In the genomic region with DNA sequence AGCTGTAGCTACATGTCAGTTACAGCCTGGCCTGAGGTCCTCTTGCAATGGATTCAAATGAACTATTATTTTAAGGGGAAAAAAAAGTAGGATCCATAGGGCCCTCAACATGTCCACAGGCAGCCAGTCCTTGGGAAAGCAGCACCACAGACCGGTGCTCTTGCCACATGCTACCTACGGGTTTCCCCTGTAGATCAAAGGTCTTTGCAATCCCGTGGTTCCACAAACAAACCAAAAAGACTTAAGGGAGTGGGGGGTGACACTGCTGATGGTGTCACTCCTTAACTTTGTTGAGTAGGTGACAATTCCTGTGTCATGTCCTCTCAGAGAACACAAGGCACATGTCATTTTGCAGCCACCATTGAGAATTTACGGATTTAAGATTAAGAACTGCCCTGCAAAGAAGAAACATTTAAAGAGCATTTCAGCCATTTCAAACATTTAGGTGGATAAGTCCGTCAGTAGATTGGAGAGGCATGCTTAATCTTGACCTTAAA, we compare ENCODE assay signal across 8 mouse cellular contexts. TPM values are rescaled to one million over a fixed set of nuclear protein-coding genes. Genes with fewer than 3 reads are reported as not detected.
DNase-seq lines count a peak whose midpoint lies in the region; ATAC-seq and TF ChIP-seq lines count a peak whose summit lies in the region.

No protein-coding gene starts in this region.

- peak overlapping the region; percentile 69 for H3K4me2 ChIP-seq in embryonic facial prominence, embryonic 11.5 days (ENCODE audit: low read depth, low read length)
- peak overlapping the region; percentile 82 for H3K4me2 ChIP-seq in intestine, embryonic 15.5 days (replicated peaks)
- H3K4me2 ChIP-seq in neural tube, embryonic 14.5 days (ENCODE audit: low read depth, low read length), result peak overlapping the region; percentile 85

- 8% methylated on average over 5 of the region's 5 CpGs for WGBS in embryonic facial prominence, embryonic 11.5 days
- 8% methylated on average over 5 of the region's 5 CpGs for WGBS in intestine, embryonic 15.5 days
- 17% methylated on average over 5 of the region's 5 CpGs for WGBS in neural tube, embryonic 14.5 days

- peak overlapping the region; percentile 71 for H3K9ac ChIP-seq in embryonic facial prominence, embryonic 11.5 days (replicated peaks; ENCODE audit: low read length)
- H3K9ac ChIP-seq in intestine, embryonic 15.5 days, result peak overlapping the region; percentile 77
- peak overlapping the region; percentile 68; the same call in 1 of the 2 replicates for H3K9ac ChIP-seq in neural tube, embryonic 14.5 days (replicated peaks; ENCODE audit: low read depth, low read length)

- H3K27ac ChIP-seq in left cerebral cortex, adult 2 months, result no peak overlapping the region
- H3K27ac ChIP-seq in embryonic facial prominence, embryonic 11.5 days (replicated peaks; ENCODE audit: low read depth, low read length), result no peak overlapping the region
- H3K27ac ChIP-seq in intestine, embryonic 15.5 days, result 0 out of 2 replicates have a peak overlapping the region, but pooled peaks have one; percentile 81
- H3K27ac ChIP-seq in neural tube, embryonic 14.5 days (ENCODE audit: low read depth, low read length), result no peak overlapping the region

- peaks cover 2% of the 10 kb centered on the region for H3K4me1 ChIP-seq in embryonic facial prominence, embryonic 11.5 days (ENCODE audit: control insufficient read depth, insufficient read depth, low read length)
- peaks cover 15% of the 10 kb centered on the region; the same call in 1 of the 2 replicates for H3K4me1 ChIP-seq in intestine, embryonic 15.5 days (replicated peaks)
- H3K4me1 ChIP-seq in neural tube, embryonic 14.5 days (ENCODE audit: control insufficient read depth, insufficient read depth, low read length), result peaks cover 12% of the 10 kb centered on the region

- H3K4me3 ChIP-seq in left cerebral cortex, adult 2 months, result peak overlapping the region; percentile 82
- H3K4me3 ChIP-seq in embryonic facial prominence, embryonic 11.5 days (ENCODE audit: low read depth, low read length), result peak overlapping the region; percentile 59
- peak overlapping the region; percentile 70 for H3K4me3 ChIP-seq in intestine, embryonic 15.5 days (replicated peaks)
- peak overlapping the region; percentile 56 for H3K4me3 ChIP-seq in neural tube, embryonic 14.5 days (ENCODE audit: low read depth, low read length)

- DNase-seq in left cerebral cortex, adult 2 months (ENCODE audit: extremely low spot score in 1 of 2, low spot score in 2 of 2), result no peak
- no peak for DNase-seq in left cerebral cortex, postnatal 25 days (ENCODE audit: low spot score in 2 of 2)
- no peak for DNase-seq in embryonic facial prominence, embryonic 11.5 days (ENCODE audit: low spot score)
- DNase-seq in thymus, postnatal 0 days (ENCODE audit: low spot score), result no peak
- DNase-seq in MN1 (ENCODE audit: low spot score), result no peak

- H3K9me3 ChIP-seq in embryonic facial prominence, embryonic 11.5 days (replicated peaks; ENCODE audit: control insufficient read depth, low read length), result no peaks in the 10 kb centered on the region
- no peaks in the 10 kb centered on the region for H3K9me3 ChIP-seq in intestine, embryonic 15.5 days
- no peaks in the 10 kb centered on the region for H3K9me3 ChIP-seq in neural tube, embryonic 14.5 days (ENCODE audit: control insufficient read depth, low read length)

- H3K36me3 ChIP-seq in embryonic facial prominence, embryonic 11.5 days (replicated peaks; ENCODE audit: control insufficient read depth, insufficient read depth, low read depth, low read length), result no peaks in the 10 kb centered on the region
- no peaks in the 10 kb centered on the region for H3K36me3 ChIP-seq in intestine, embryonic 15.5 days
- no peaks in the 10 kb centered on the region for H3K36me3 ChIP-seq in neural tube, embryonic 14.5 days (ENCODE audit: control insufficient read depth, insufficient read depth, low read length)

- no peak for TF ChIP-seq CTCF in left cerebral cortex, adult 2 months (IDR thresholded peaks at IDR 0.05)

- intact Hi-C loops in left cerebral cortex, adult 2 months (cut with DNase I), result no loop called here
- intact Hi-C loops in left cerebral cortex, postnatal 25 days (cut with DNase I), result no loop called here

- H3K27me3 ChIP-seq in embryonic facial prominence, embryonic 11.5 days (ENCODE audit: control insufficient read depth, insufficient read depth, low read length), result no peaks in the 10 kb centered on the region
- no peaks in the 10 kb centered on the region for H3K27me3 ChIP-seq in intestine, embryonic 15.5 days (replicated peaks)
- H3K27me3 ChIP-seq in neural tube, embryonic 14.5 days (ENCODE audit: control insufficient read depth, insufficient read depth, low read length), result no peaks in the 10 kb centered on the region

- ATAC-seq in embryonic facial prominence, embryonic 11.5 days (replicated peaks; ENCODE audit: insufficient number of reproducible peaks, low FRiP score, low TSS enrichment, low read depth), result no peak
- ATAC-seq in intestine, embryonic 15.5 days, result no peak
- no peak for ATAC-seq in neural tube, embryonic 14.5 days (ENCODE audit: low read depth)
- ATAC-seq in activated CD4-positive, CD25-positive, alpha-beta regulatory T cell, adult 4 months, result no peak

RNA-seq across cellular contexts. Expression of a gene that starts 1.0 kb away (rescaled TPM):
- total RNA-seq in left cerebral cortex, adult 2 months (2021), result 10 to 100 TPM; 17.2 to 19.3 TPM
- total RNA-seq in left cerebral cortex, postnatal 25 days (2021), result 10 to 100 TPM; 19.8 to 20.7 TPM
- 73.7 and 76.3 TPM in 2 replicates for polyA plus RNA-seq in embryonic facial prominence, embryonic 11.5 days (2014; fragmentation: Nextera tagmentation; extraction: Ambion mirVana)
- 182 and 269 TPM in 2 replicates for polyA plus RNA-seq in intestine, embryonic 15.5 days (2015; fragmentation: Nextera tagmentation; extraction: Ambion mirVana)
- 38.0 and 43.0 TPM in 2 replicates for polyA plus RNA-seq in neural tube, embryonic 14.5 days (2014; fragmentation: Nextera tagmentation; extraction: Ambion mirVana)
- 59.1 and 68.2 TPM in 2 replicates for polyA plus RNA-seq in thymus, postnatal 0 days (2015; fragmentation: Nextera tagmentation; extraction: Ambion mirVana)
- 10 to 100 TPM; 23.3 to 28.4 TPM for polyA plus RNA-seq in activated CD4-positive, CD25-positive, alpha-beta regulatory T cell, adult 4 months (2017; shearing (Covaris generic))

RNA-seq across cellular contexts. Expression of a gene that starts 13.4 kb away (rescaled TPM):
- 10 to 100 TPM; 78.1 to 87.4 TPM for total RNA-seq in left cerebral cortex, adult 2 months (2021)
- 10 to 100 TPM; 90.3 to 91.2 TPM for total RNA-seq in left cerebral cortex, postnatal 25 days (2021)
- 125 and 138 TPM in 2 replicates for polyA plus RNA-seq in embryonic facial prominence, embryonic 11.5 days (2014; fragmentation: Nextera tagmentation; extraction: Ambion mirVana)
- polyA plus RNA-seq in intestine, embryonic 15.5 days (2015; fragmentation: Nextera tagmentation; extraction: Ambion mirVana), result 126 and 137 TPM in 2 replicates
- polyA plus RNA-seq in neural tube, embryonic 14.5 days (2014; fragmentation: Nextera tagmentation; extraction: Ambion mirVana), result 122 and 124 TPM in 2 replicates
- 151 and 161 TPM in 2 replicates for polyA plus RNA-seq in thymus, postnatal 0 days (2015; fragmentation: Nextera tagmentation; extraction: Ambion mirVana)
- 100 to 1,000 TPM; 114 to 134 TPM for polyA plus RNA-seq in activated CD4-positive, CD25-positive, alpha-beta regulatory T cell, adult 4 months (2017; shearing (Covaris generic))

RNA-seq across cellular contexts. Expression of a gene that starts 13.4 kb away (rescaled TPM):
- total RNA-seq in left cerebral cortex, adult 2 months (2021), result 10 to 100 TPM; 36.8 to 37.6 TPM
- total RNA-seq in left cerebral cortex, postnatal 25 days (2021), result 10 to 100 TPM; 38.5 to 39.0 TPM
- 91.6 and 91.9 TPM in 2 replicates for polyA plus RNA-seq in embryonic facial prominence, embryonic 11.5 days (2014; fragmentation: Nextera tagmentation; extraction: Ambion mirVana)
- polyA plus RNA-seq in intestine, embryonic 15.5 days (2015; fragmentation: Nextera tagmentation; extraction: Ambion mirVana), result 81.2 and 82.2 TPM in 2 replicates
- 49.3 and 55.0 TPM in 2 replicates for polyA plus RNA-seq in neural tube, embryonic 14.5 days (2014; fragmentation: Nextera tagmentation; extraction: Ambion mirVana)
- polyA plus RNA-seq in thymus, postnatal 0 days (2015; fragmentation: Nextera tagmentation; extraction: Ambion mirVana), result 17.9 and 18.3 TPM in 2 replicates
- polyA plus RNA-seq in activated CD4-positive, CD25-positive, alpha-beta regulatory T cell, adult 4 months (2017; shearing (Covaris generic)), result 10 to 100 TPM; 12.1 to 14.6 TPM

RNA-seq across cellular contexts. Expression of a gene that starts 37.5 kb away (rescaled TPM):
- 100 to 1,000 TPM; 115 to 118 TPM for total RNA-seq in left cerebral cortex, adult 2 months (2021)
- 100 to 1,000 TPM; 104 to 115 TPM for total RNA-seq in left cerebral cortex, postnatal 25 days (2021)
- polyA plus RNA-seq in embryonic facial prominence, embryonic 11.5 days (2014; fragmentation: Nextera tagmentation; extraction: Ambion mirVana), result 159 and 161 TPM in 2 replicates
- polyA plus RNA-seq in intestine, embryonic 15.5 days (2015; fragmentation: Nextera tagmentation; extraction: Ambion mirVana), result 147 and 149 TPM in 2 replicates
- polyA plus RNA-seq in neural tube, embryonic 14.5 days (2014; fragmentation: Nextera tagmentation; extraction: Ambion mirVana), result 169 and 191 TPM in 2 replicates
- polyA plus RNA-seq in thymus, postnatal 0 days (2015; fragmentation: Nextera tagmentation; extraction: Ambion mirVana), result 90.1 and 95.8 TPM in 2 replicates
- 10 to 100 TPM; 11.2 to 12.9 TPM for polyA plus RNA-seq in activated CD4-positive, CD25-positive, alpha-beta regulatory T cell, adult 4 months (2017; shearing (Covaris generic))

RNA-seq across cellular contexts. Expression of a gene that starts 37.6 kb away (rescaled TPM):
- 10 to 100 TPM; 40.6 to 44.3 TPM for total RNA-seq in left cerebral cortex, adult 2 months (2021)
- 10 to 100 TPM; 38.8 to 45.1 TPM for total RNA-seq in left cerebral cortex, postnatal 25 days (2021)
- polyA plus RNA-seq in embryonic facial prominence, embryonic 11.5 days (2014; fragmentation: Nextera tagmentation; extraction: Ambion mirVana), result 66.4 and 70.1 TPM in 2 replicates
- 54.1 and 56.9 TPM in 2 replicates for polyA plus RNA-seq in intestine, embryonic 15.5 days (2015; fragmentation: Nextera tagmentation; extraction: Ambion mirVana)
- polyA plus RNA-seq in neural tube, embryonic 14.5 days (2014; fragmentation: Nextera tagmentation; extraction: Ambion mirVana), result 104 and 108 TPM in 2 replicates
- polyA plus RNA-seq in thymus, postnatal 0 days (2015; fragmentation: Nextera tagmentation; extraction: Ambion mirVana), result 53.6 and 54.2 TPM in 2 replicates
- 10 to 100 TPM; 47.9 to 58.6 TPM for polyA plus RNA-seq in activated CD4-positive, CD25-positive, alpha-beta regulatory T cell, adult 4 months (2017; shearing (Covaris generic))
